Mouse (Mus musculus): Measurements from ENCODE around the gene Olfr1441. TPM values are rescaled to one million over a fixed set of nuclear protein-coding genes. Genes with fewer than 3 reads are reported as not detected.

The Olfr1441 gene
- polyA plus RNA-seq, 1 experiment: not detected

DNA sequence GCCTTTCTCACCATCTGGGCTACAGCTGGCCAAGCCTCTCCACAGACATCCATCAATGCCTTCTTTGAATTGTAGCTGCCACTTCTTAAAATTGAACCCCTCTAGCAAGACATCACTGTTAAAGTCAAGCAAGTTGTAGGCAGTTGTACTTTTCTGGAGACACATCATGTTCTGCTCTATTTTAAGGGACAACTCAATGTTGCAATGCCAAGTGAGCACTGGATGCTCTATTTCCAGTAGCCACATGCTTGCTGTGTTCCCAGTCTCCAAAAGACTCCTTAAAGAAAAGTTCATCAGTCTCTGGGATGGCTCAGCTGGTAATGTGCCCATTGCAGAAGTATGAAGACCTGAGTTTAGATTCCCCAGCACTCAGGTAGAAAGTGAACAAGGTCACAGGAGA, 3.5 kb upstream of the Olfr1441 start:
- Histone ChIP-seq H3K4me3 (no peak overlapping the region), H3K4me2 (ENCODE audit: low read depth) (no peak overlapping the region), H3K27me3 (ENCODE audit: control insufficient read depth, insufficient read depth, insufficient read length) (no peaks in the 10 kb centered on the region), H3K36me3 (ENCODE audit: control insufficient read depth, insufficient read depth) (no peaks in the 10 kb centered on the region), H3K79me2 (ENCODE audit: control insufficient read depth, insufficient read depth) (no peaks in the 10 kb centered on the region), H3ac (ENCODE audit: control insufficient read depth, insufficient read length) (no peak overlapping the region)
- no peak for TF ChIP-seq MAX (IDR thresholded peaks at IDR 0.05; ENCODE audit: low read depth)
- TF ChIP-seq MYOD1 (IDR thresholded peaks at IDR 0.05; ENCODE audit: control insufficient read depth in 1 of 3, insufficient read length in 2 of 3, low read depth in 2 of 3): no peak
- no peak for TF ChIP-seq USF1 (IDR thresholded peaks at IDR 0.05; ENCODE audit: low read depth)
- no peak for TF ChIP-seq TCF3 (IDR thresholded peaks at IDR 0.05; ENCODE audit: insufficient read length, low read depth)
- TF ChIP-seq POLR2AphosphoS2 (IDR thresholded peaks at IDR 0.05; ENCODE audit: insufficient read length, low read depth): no peak
- no peak for TF ChIP-seq POLR2A (IDR thresholded peaks at IDR 0.05; ENCODE audit: insufficient read length, low read depth)

DNA sequence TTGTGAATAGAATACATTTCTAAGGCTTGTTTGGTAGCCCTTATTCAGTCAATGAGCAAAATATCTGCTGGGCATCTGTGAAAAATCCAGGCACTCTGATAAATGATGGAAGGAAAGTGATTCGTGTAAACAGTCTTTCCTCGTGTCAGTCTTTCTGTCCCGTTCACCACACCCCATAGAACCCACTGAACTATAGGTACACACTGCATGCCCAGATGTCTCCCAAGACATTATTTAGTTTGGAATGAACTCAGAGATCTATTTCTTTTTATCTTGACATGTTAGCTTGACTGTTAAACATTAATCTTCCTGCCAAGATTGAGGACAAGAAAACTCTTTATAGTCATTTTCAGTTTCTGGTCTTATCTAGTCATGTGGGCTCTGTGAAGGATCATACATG, 1.1 kb downstream of the Olfr1441 start:
- Histone ChIP-seq H3K27me3 (ENCODE audit: control insufficient read depth, insufficient read depth, insufficient read length) (no peaks in the 10 kb centered on the region), H3K4me2 (ENCODE audit: low read depth) (no peak overlapping the region), H3ac (ENCODE audit: control insufficient read depth, insufficient read length) (no peak overlapping the region), H3K36me3 (ENCODE audit: control insufficient read depth, insufficient read depth) (no peaks in the 10 kb centered on the region), H3K4me3 (no peak overlapping the region), H3K79me2 (ENCODE audit: control insufficient read depth, insufficient read depth) (no peaks in the 10 kb centered on the region)
- no peak for TF ChIP-seq POLR2A (IDR thresholded peaks at IDR 0.05; ENCODE audit: insufficient read length, low read depth)
- TF ChIP-seq MAX (IDR thresholded peaks at IDR 0.05; ENCODE audit: low read depth): no peak
- no peak for TF ChIP-seq MYOG (IDR thresholded peaks at IDR 0.05; ENCODE audit: control insufficient read depth in 1 of 3, insufficient read depth in 1 of 3, insufficient read length in 2 of 3, low read depth in 2 of 3)
- TF ChIP-seq E2F4 (IDR thresholded peaks at IDR 0.05; ENCODE audit: insufficient read depth): no peak
- no peak for TF ChIP-seq SRF (IDR thresholded peaks at IDR 0.05; ENCODE audit: control insufficient read depth, insufficient read length, low read depth)
- TF ChIP-seq TCF3 (IDR thresholded peaks at IDR 0.05; ENCODE audit: insufficient read length, low read depth): no peak
- TF ChIP-seq TCF12 (IDR thresholded peaks at IDR 0.05; ENCODE audit: insufficient read depth, poor library complexity, severe bottlenecking): no peak
- no peak for TF ChIP-seq USF1 (IDR thresholded peaks at IDR 0.05; ENCODE audit: low read depth)
- no peak for TF ChIP-seq POLR2AphosphoS2 (IDR thresholded peaks at IDR 0.05; ENCODE audit: insufficient read length, low read depth)
- no peak for TF ChIP-seq REST (IDR thresholded peaks at IDR 0.05; ENCODE audit: insufficient read depth, insufficient read length)
- TF ChIP-seq CEBPB (IDR thresholded peaks at IDR 0.05; ENCODE audit: insufficient read depth, poor library complexity, severe bottlenecking): no peak
- no peak for TF ChIP-seq MYOD1 (IDR thresholded peaks at IDR 0.05; ENCODE audit: control insufficient read depth in 1 of 3, insufficient read length in 2 of 3, low read depth in 2 of 3)

DNA sequence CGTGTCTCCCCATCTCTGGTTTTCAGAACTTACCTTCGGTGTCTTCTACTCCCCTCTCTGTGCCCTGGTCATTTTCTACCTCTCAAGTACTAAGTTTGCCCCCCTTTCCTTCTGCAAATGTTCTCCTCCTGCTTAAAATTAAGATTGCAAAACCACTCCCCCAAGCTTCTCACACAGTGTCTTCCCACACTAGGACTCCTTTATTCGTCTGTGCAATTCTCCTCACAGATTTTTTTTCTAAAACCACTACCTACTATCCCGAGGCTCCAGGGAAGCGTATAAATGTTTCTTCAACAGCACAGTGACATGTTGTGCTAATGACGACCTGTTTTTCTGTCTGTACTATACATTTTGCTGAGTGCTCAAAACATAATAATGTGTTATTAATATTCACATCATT, 3.3 kb downstream of the Olfr1441 start:
- Histone ChIP-seq H3K27me3 (ENCODE audit: control insufficient read depth, insufficient read depth, insufficient read length) (no peaks in the 10 kb centered on the region), H3K79me2 (ENCODE audit: control insufficient read depth, insufficient read depth) (no peaks in the 10 kb centered on the region), H3K36me3 (ENCODE audit: control insufficient read depth, insufficient read depth) (no peaks in the 10 kb centered on the region), H3K4me2 (ENCODE audit: low read depth) (no peak overlapping the region), H3ac (ENCODE audit: control insufficient read depth, insufficient read length) (no peak overlapping the region), H3K4me3 (no peak overlapping the region)
- TF ChIP-seq POLR2A (IDR thresholded peaks at IDR 0.05; ENCODE audit: insufficient read length, low read depth) (no peak), POLR2AphosphoS2 (IDR thresholded peaks at IDR 0.05; ENCODE audit: insufficient read length, low read depth) (no peak), TCF3 (IDR thresholded peaks at IDR 0.05; ENCODE audit: insufficient read length, low read depth) (no peak), MYOG (IDR thresholded peaks at IDR 0.05; ENCODE audit: control insufficient read depth in 1 of 3, insufficient read depth in 1 of 3, insufficient read length in 2 of 3, low read depth in 2 of 3) (no peak)

DNA sequence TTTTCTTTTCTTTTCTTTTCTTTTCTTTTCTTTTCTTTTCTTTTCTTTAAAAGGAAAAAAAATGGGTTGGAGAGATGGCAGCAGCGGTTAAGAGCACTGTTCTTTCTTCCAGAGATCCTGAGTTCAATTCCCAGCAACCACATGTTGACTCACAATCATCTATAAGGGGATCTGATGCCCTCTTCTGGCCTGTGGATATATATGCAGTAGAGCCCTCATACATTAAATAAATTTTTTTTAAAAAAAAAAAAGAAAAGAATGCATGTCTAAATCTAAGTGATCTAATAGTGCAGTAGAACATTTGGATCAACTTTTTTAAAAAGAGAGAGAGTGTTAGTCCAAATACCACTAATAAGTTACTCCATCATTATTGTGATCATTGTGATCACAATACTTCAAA, 4.4 kb downstream of the Olfr1441 start:
- H3K4me2 ChIP-seq (ENCODE audit: low read depth): no peak overlapping the region
- no peaks in the 10 kb centered on the region for H3K27me3 ChIP-seq (ENCODE audit: control insufficient read depth, insufficient read depth, insufficient read length)
- no peaks in the 10 kb centered on the region for H3K79me2 ChIP-seq (ENCODE audit: control insufficient read depth, insufficient read depth)
- no peak for TF ChIP-seq MYOD1 (IDR thresholded peaks at IDR 0.05; ENCODE audit: control insufficient read depth in 1 of 3, insufficient read length in 2 of 3, low read depth in 2 of 3)
- no peaks in the 10 kb centered on the region for H3K36me3 ChIP-seq (ENCODE audit: control insufficient read depth, insufficient read depth)
- no peak overlapping the region for H3K4me3 ChIP-seq
- no peak overlapping the region for H3ac ChIP-seq (ENCODE audit: control insufficient read depth, insufficient read length)

DNA sequence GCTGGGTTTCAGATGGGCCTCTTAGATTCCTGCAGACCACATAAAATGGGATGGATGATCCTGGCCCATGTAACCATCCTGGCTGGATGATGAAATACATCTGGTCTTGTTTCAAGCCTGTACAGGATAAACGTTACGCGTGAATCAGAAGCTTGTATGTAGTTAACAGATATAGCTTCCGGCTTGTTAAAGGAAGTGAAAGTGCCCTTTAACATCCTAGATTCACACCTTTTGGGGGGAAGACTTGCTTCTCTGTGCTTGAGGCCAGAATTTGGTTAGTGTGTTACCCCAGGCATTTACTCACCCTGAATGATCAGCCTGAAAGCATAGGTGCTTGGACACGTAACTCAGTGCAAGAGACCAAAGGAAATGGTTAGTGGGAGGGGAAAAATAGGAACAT, 9.9 kb downstream of the Olfr1441 start:
- H3K4me3 ChIP-seq: no peak overlapping the region
- peak overlapping the region; percentile 39 for H3K4me2 ChIP-seq (ENCODE audit: low read depth)
- H3ac ChIP-seq (ENCODE audit: control insufficient read depth, insufficient read length): no peak overlapping the region
- H3K36me3 ChIP-seq (ENCODE audit: control insufficient read depth, insufficient read depth): no peaks in the 10 kb centered on the region
- H3K79me2 ChIP-seq (ENCODE audit: control insufficient read depth, insufficient read depth): no peaks in the 10 kb centered on the region
- no peak for TF ChIP-seq MYOG (IDR thresholded peaks at IDR 0.05; ENCODE audit: control insufficient read depth in 1 of 3, insufficient read depth in 1 of 3, insufficient read length in 2 of 3, low read depth in 2 of 3)
- TF ChIP-seq E2F4 (IDR thresholded peaks at IDR 0.05; ENCODE audit: insufficient read depth): no peak
- H3K27me3 ChIP-seq (ENCODE audit: control insufficient read depth, insufficient read depth, insufficient read length): no peaks in the 10 kb centered on the region

DNA sequence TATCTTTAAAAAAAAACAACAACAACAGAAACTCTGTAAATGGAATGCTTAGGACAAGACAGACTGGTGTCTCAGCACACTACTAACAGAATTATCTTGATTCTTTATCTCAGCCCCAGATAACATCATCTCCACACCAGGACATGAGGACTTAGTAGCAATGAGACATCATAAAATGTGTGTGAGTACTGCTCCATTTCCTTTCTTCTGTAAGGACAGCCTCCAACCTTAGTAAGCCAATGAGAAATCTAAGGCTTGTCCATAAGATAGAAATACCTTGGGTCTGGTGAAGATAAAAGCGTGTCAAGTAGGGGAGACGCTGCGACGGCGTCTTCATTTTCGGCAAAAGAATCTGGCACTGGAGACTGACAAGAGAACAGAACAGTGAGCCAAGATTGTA, 10.4 kb downstream of the Olfr1441 start, which contains the start of gene Pfpl:
Pfpl (plus strand) TSS at position 301 of the 400 bp plus-strand sequence.
- Histone ChIP-seq H3ac (ENCODE audit: control insufficient read depth, insufficient read length) (no peak within 1 kb of the TSS), H3K27me3 (ENCODE audit: control insufficient read depth, insufficient read depth, insufficient read length) (no peaks in the 10 kb centered on the region), H3K36me3 (ENCODE audit: control insufficient read depth, insufficient read depth) (no peaks in the 10 kb centered on the region), H3K79me2 (ENCODE audit: control insufficient read depth, insufficient read depth) (no peaks in the 10 kb centered on the region), H3K4me2 (ENCODE audit: low read depth) (peak within 1 kb of the TSS; percentile 39), H3K4me3 (no peak within 1 kb of the TSS)
- TF ChIP-seq REST (IDR thresholded peaks at IDR 0.05; ENCODE audit: insufficient read depth, insufficient read length): no peak
- no peak for TF ChIP-seq E2F4 (IDR thresholded peaks at IDR 0.05; ENCODE audit: insufficient read depth)
- no peak for TF ChIP-seq MYOG (IDR thresholded peaks at IDR 0.05; ENCODE audit: control insufficient read depth in 1 of 3, insufficient read depth in 1 of 3, insufficient read length in 2 of 3, low read depth in 2 of 3)
- no peak for TF ChIP-seq TCF12 (IDR thresholded peaks at IDR 0.05; ENCODE audit: insufficient read depth, poor library complexity, severe bottlenecking)
- TF ChIP-seq MAX (IDR thresholded peaks at IDR 0.05; ENCODE audit: low read depth): no peak
- TF ChIP-seq TCF3 (IDR thresholded peaks at IDR 0.05; ENCODE audit: insufficient read length, low read depth): no peak
- TF ChIP-seq USF1 (IDR thresholded peaks at IDR 0.05; ENCODE audit: low read depth): no peak
- no peak for TF ChIP-seq POLR2AphosphoS2 (IDR thresholded peaks at IDR 0.05; ENCODE audit: insufficient read length, low read depth)

Measured in myocyte (in vitro differentiated cells).